Mouse (Mus musculus): ENCODE results near the gene Tnpo2.
"Not testable (repeated sequence)": the region's sequence is repeated elsewhere in the genome, so short reads cannot be mapped to it uniquely, and the experiment has no call there.

Gene Tnpo2

GRCm38 (mm10) chr8:85073041-85073612 is 36.4 kb downstream of the Tnpo2 start:
- no peak for DNase-seq (ENCODE audit: low read depth)

GRCm38 (mm10) chr8:85074167-85074566 is 37.5 kb downstream of the Tnpo2 start:
- DNase-seq (ENCODE audit: low read depth) = no peak

GRCm38 (mm10) chr8:85074617-85075016 is 37.9 kb downstream of the Tnpo2 start:
- DNase-seq (ENCODE audit: low read depth) = no peak

- no peak for DNase-seq (ENCODE audit: low read depth)
Observed at GRCm38 (mm10) chr8:85076001-85076400, 39.3 kb downstream of the Tnpo2 start.

GRCm38 (mm10) chr8:85076993-85077392 is 40.3 kb downstream of the Tnpo2 start:
- no peak for DNase-seq (ENCODE audit: low read depth)

GRCm38 (mm10) chr8:85080214-85080531 is 43.5 kb downstream of the Tnpo2 start:
- no peak for DNase-seq (ENCODE audit: low read depth)

- DNase-seq (ENCODE audit: low read depth) = no peak
Observed at GRCm38 (mm10) chr8:85080532-85081215, 44.0 kb downstream of the Tnpo2 start, which contains the start of gene Wdr83os. Gene Wdr83os (plus strand): TSS chr8:85080740.

- DNase-seq (ENCODE audit: low read depth) = no peak
Observed at GRCm38 (mm10) chr8:85081216-85081555, 44.5 kb downstream of the Tnpo2 start, which contains the start of gene Wdr83. Gene Wdr83 (minus strand): TSS chr8:85081306.

- DNase-seq (ENCODE audit: low read depth) = not testable (repeated sequence)
Observed at GRCm38 (mm10) chr8:85082169-85082568, 45.5 kb downstream of the Tnpo2 start.

GRCm38 (mm10) chr8:85083108-85083813 is 46.5 kb downstream of the Tnpo2 start, which contains the start of gene Man2b1:
Gene Man2b1 (plus strand): TSS chr8:85083270.
- peak; percentile 82 for DNase-seq (ENCODE audit: low read depth)

GRCm38 (mm10) chr8:85084633-85085032 is 47.9 kb downstream of the Tnpo2 start:
- DNase-seq (ENCODE audit: low read depth) = no peak

GRCm38 (mm10) chr8:85086238-85086637 is 49.5 kb downstream of the Tnpo2 start:
- DNase-seq (ENCODE audit: low read depth) = no peak

- no peak for DNase-seq (ENCODE audit: low read depth)
Observed at GRCm38 (mm10) chr8:85088771-85089170, 52.1 kb downstream of the Tnpo2 start.

- DNase-seq (ENCODE audit: low read depth) = no peak
Observed at GRCm38 (mm10) chr8:85090856-85091255, 54.1 kb downstream of the Tnpo2 start.

- no peak for DNase-seq (ENCODE audit: low read depth)
Observed at GRCm38 (mm10) chr8:85091526-85092090, 54.9 kb downstream of the Tnpo2 start.

- DNase-seq (ENCODE audit: low read depth) = no peak
Observed at GRCm38 (mm10) chr8:85095051-85095450, 58.3 kb downstream of the Tnpo2 start.

GRCm38 (mm10) chr8:85095566-85095965 is 58.9 kb downstream of the Tnpo2 start:
- DNase-seq (ENCODE audit: low read depth) = no peak

GRCm38 (mm10) chr8:85096196-85096595 is 59.5 kb downstream of the Tnpo2 start:
- DNase-seq (ENCODE audit: low read depth) = no peak

- no peak for DNase-seq (ENCODE audit: low read depth)
Observed at GRCm38 (mm10) chr8:85096850-85097249, 60.1 kb downstream of the Tnpo2 start.

- no peak for DNase-seq (ENCODE audit: low read depth)
Observed at GRCm38 (mm10) chr8:85100076-85100665, 63.5 kb downstream of the Tnpo2 start.

Measured in fibroblast of lung, adult 2 months (primary cell).